Mouse (Mus musculus) thymus, postnatal 0 days (tissue): ENCODE measurements at regions not wholly inside any gene's neighbourhood (a gene's known extent, or its start where the extent isn't known, plus 50 kb on each side); places are given as distances from the start of the nearest gene placed in this dataset.

Source experiments
- DNase-seq: peaks from one replicate; pipeline ENCODE4 v3.0.0-alpha.2; 2015; ENCODE audit warnings: low spot score

GRCm38 (mm10) chr16:26302045-26302444 is 69.6 kb downstream of the Cldn1 start:
- no peak for DNase-seq

DNA sequence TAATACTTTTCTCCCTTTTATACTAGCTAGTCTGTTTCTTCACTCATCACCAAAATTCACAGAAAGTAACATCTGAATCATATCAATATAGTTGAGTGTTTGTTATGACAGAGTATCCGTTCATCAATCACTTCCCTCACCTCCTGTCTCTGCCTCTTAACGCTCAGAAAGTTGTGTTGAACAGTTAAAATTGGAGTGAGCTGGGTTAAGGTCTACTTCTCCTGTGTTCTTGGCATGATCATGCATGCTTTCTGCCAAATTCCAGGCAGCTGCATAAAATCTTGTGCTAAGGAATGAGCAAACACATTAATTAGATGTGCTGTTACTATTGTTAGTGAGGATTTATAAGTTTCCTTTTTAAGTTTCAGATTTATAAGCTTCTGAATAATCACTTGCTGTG is 79.9 kb downstream of the Cldn1 start:
- no peak for DNase-seq

GRCm38 (mm10) chr16:26285627-26286026 is 86.0 kb downstream of the Cldn1 start:
- DNase-seq = no peak

- DNase-seq = no peak
These were observed 86.9 kb downstream of the Cldn1 start for GRCm38 (mm10) chr16:26284713-26285112.

DNA sequence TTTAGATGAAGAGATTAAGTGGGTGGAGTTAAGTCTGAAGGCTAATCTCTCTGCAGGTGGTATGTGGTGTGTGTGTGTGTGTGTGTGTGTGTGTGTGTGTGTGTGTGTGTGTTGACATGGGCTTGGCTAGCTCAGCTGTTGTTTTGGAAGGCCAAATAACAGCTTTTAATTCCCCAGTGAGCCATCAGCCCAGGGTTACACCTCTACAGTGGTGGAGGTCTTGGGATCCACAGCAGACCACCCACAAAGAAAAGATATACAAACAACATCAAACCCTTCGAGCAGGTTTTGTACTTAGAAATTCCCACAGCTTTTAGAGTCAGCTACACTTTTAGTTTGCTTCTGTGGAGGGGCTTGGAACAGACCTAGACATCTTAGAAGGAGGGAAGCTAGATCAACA is 89.2 kb downstream of the Cldn1 start:
- DNase-seq = no peak

GRCm38 (mm10) chr16:26281496-26281895 is 90.1 kb downstream of the Cldn1 start:
- no peak for DNase-seq

- no peak for DNase-seq
These were observed 94.9 kb downstream of the Cldn1 start for GRCm38 (mm10) chr16:26276789-26277188.

DNA sequence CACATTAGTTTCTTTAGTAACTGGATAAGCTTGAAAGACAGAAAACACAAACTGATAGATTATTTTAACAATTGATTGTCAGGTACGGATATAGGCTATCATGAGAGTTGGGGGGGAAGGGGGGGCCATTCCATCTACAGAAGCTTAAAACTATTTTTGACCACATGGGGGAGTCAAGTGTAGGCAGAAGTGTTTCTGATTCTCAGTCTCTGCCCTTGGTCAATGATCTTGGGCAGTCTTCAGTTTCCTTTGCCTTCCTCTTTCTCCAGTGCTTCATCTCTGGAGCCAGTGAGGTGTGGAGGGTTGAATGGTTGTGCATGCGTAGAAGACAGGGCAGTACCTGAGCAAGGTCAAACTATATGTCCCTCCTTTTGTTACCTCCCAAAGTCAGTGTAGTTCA is 118.8 kb downstream of the Cldn1 start:
- no peak for DNase-seq

- DNase-seq = no peak
These were observed 119.9 kb downstream of the Cldn1 start for GRCm38 (mm10) chr16:26251698-26252097.

- DNase-seq = no peak
These were observed 120.6 kb downstream of the Cldn1 start for GRCm38 (mm10) chr16:26251027-26251426.

DNA sequence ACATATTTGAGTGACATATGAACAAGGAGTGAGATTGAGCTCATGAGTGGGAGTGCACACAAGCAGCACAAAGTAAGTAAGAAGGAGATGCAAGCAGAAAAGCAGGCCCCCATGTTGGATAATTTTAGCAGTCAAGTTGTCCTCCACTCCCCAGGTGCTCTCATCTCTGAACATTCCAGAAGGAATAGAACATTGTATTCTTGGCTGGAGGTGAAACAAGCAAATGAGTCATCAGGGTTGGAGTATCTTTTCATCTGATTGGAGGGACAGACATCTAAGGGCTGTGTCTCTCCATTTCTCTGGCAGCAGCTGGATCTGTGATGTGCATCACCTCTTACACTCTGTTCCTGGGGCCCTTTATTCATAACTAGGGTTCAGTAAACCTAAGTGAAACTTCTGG is 122.7 kb downstream of the Cldn1 start:
- no peak for DNase-seq

GRCm38 (mm10) chr16:26247926-26248325 is 123.7 kb downstream of the Cldn1 start:
- no peak for DNase-seq

- DNase-seq = no peak
These were observed 129.7 kb upstream of the P3h2 start for GRCm38 (mm10) chr16:26235239-26235638.

- peak; percentile 56 for DNase-seq
These were observed 128.5 kb upstream of the P3h2 start for GRCm38 (mm10) chr16:26234113-26234512.

- no peak for DNase-seq
These were observed 125.5 kb upstream of the P3h2 start for GRCm38 (mm10) chr16:26231110-26231509.

DNA sequence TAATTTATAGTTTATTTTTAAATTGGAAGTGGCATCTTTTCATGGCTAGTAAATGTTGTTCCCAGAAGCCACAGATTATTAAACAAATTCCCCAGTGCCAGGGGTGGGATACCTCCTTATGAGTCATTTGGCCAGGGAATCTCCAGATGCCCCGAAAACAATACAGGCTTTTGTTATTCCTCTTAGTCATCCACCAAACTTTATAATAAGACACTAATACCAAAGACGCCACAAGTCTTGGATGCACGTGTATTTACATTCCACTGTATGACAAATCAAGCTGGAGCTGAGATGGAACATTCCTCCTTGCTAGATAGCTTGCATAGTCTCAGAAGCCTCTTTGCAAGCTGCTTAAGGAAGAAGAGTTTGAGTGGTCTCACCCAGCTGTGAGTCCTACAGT is 105.8 kb upstream of the P3h2 start:
- no peak for DNase-seq

- DNase-seq = peak; percentile 3
These were observed 93.5 kb upstream of the P3h2 start for GRCm38 (mm10) chr16:26199125-26199524.

DNA sequence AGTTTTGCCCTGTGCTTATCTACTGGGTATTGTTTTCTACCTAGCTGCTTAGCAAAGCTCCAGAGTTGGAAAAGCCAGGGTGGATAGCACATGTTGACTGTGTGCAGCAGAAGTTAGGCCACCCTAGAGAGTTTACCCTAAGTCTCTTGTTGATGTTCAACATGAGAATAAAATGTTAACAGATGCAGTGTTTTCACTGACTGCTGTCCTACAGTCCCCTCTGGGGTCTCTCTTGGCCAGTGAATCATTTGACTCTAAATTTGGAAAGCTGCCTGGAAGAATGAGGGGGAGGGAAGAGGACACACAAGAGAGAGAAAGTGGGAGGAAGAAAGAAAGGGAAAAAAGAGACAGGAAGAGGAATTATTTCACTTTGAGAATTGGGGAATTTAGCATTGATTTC is 90.8 kb upstream of the P3h2 start:
- no peak for DNase-seq

DNA sequence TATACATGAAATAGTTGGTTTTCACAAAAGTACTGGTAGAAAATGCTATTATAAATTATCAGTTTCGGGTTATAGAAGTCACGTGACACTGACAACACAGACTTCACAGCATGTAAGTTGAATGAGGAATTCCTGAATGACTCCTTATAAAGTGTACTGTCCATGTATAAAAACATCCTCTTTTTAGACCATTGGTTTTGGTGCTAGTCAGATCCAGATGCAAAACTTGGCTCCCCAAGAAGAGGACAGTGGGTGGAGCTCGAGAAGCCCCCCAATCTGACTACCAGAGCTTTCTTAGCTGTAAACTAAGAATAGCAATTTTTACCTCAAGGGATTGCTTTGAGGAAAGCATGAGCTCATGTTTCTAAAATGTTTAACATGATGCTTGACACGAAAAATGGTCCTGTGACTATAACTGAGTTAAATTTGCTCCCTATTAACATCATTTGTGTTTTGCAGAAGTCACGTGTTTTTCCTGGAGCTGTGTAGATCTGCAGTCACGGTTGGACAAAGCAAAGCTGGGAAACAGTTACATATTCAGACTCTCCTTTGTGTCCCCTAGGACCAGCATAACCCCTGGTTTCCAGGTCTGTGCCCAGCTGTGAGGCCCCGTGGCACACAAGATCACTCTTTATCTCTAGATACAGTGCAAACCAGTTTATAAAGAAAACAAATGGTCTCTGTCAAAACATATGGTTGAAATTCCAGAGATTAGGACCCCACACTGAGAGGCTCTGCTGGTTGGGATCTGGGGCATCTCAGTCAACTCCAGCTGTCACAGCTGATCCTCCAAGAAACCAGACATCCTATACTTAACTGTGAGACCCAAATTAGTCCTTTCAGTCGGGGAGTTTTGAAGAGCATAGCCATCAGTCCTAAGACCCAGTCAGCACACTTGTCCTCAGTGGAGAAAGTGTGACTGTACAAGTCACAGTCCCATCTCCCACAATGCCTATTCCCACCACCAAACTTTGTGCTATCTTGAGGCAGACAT is 80.0 kb upstream of the P3h2 start:
- DNase-seq = no peak

DNA sequence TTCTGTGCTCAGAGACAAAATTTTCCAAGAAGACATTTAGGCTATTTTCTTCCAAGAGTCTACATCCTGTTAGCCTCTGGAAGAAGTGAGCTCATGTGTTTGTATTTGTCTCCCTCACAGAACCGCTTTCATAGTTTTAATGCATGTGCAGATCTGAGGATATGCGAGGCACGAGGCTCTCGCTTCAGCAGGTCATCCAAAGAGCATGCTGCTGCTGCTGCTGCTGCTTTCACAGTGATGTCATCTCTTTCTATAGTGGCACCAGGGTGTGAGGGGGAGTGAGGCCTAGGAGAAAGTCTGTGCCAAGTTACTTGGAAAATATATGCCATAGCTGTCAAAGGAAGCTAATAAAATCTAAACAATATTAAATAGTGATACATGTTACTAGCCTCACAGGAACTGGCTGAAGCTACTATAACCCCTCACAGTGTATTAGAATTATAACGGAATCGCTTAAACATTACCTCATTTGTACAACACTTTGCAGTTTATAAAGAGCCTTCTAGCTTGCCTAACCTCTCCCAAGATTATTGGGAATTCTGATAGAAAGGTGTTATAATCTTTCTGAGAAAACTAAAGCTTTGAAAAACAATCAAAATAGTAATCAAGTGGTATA is 79.2 kb upstream of the P3h2 start:
- no peak for DNase-seq

GRCm38 (mm10) chr16:26183530-26183929 is 77.9 kb upstream of the P3h2 start:
- DNase-seq = no peak

DNA sequence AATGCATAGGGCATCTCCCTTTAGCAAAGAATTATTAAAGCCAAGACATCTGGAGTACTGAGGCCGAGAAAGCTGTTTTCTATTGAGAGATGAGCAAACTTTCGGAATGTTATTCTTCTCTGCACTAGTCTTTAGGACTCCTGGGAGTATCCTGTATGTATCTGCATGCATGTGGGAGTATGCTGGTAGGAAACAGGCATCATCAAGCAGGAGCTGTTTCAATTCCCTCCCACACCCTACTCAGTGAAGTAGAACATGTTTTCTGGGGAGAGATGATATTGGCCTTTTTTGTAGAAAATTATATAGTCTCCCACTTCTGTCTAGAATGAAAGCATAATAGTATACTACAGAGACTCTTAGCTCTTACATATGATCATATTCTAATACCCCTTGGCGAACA is 76.1 kb upstream of the P3h2 start:
- no peak for DNase-seq

DNA sequence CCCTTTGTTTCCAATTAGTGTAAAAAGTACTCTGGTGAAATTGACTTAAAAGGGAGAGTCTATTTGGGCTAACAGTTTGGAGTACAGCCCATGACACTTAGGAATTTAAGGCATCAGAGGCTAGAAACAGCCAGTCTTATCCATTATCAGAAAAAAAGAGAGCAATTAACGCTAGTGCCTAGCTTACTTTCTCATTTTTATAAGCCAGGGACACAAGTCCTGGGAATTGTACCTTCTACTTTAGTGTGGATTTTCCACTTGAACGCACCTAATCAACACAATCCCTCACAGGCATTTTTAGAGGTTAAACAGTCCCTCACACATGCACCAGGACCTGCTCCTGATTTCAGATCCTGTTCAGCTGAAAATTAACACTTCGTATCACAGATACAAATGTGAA is 65.9 kb upstream of the P3h2 start:
- no peak for DNase-seq
